In the genomic region with DNA sequence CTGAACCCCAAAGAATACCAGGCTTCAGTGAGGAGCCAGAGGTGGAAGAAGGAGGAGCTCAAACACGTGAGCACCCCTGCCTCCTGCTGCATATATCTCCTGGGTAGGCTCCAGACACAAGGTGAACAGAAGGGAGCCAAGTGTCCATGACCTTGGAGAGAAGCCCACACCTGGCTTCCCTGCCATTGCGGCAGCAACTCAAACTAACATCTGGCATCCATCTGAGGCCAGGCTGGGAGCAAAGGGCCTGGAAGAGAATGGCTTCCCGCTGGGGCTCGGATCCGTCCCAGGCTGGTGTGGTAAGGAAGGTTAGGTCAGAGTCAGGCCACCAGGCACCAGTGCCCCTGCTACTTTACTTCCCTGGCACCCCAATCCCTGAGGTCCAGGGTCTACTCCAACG, we compare ENCODE assay signal across 11 mouse cellular contexts. TPM values are rescaled to one million over a fixed set of nuclear protein-coding genes. Genes with fewer than 3 reads are reported as not detected.
DNase-seq lines count a peak whose midpoint lies in the region; ATAC-seq and TF ChIP-seq lines count a peak whose summit lies in the region.
"Had no signal": no experiment of that assay in that cellular context is flagged by ENCODE, and none has a peak within 500 bp of the region (broad histone marks: within the 10 kb centered on the region; RNA-seq: fewer than 3 reads in every experiment).

No protein-coding gene starts in this region.

- no peak for DNase-seq in hindbrain, embryonic 14.5 days (ENCODE audit: low spot score)
- DNase-seq in lung, postnatal 0 days (ENCODE audit: low spot score) = no peak
- DNase-seq in lung, adult 18-20 months = no peak
- no peak for DNase-seq in thymus, postnatal 4 days
- no peak for DNase-seq in cerebellum, adult 9-11 months
- DNase-seq: cerebellum, postnatal 14 days; left cerebral cortex, postnatal 4 days had no signal

- H3K27ac ChIP-seq in hindbrain, embryonic 13.5 days = peak overlapping the region; percentile 40; the same call in 1 of the 2 replicates
- H3K27ac ChIP-seq in hindbrain, embryonic 14.5 days = no peak overlapping the region
- H3K27ac ChIP-seq in lung, postnatal 0 days (ENCODE audit: low read length) = peak overlapping the region; percentile 43; the same call in 1 of the 2 replicates
- peak overlapping the region; percentile 80 for H3K27ac ChIP-seq in embryonic facial prominence, embryonic 15.5 days (replicated peaks)
- peak overlapping the region; percentile 21; the same call in 1 of the 2 replicates for H3K27ac ChIP-seq in stomach, embryonic 16.5 days (ENCODE audit: low read length)

- peaks cover 52% of the 10 kb centered on the region for H3K4me1 ChIP-seq in hindbrain, embryonic 13.5 days (replicated peaks)
- H3K4me1 ChIP-seq in hindbrain, embryonic 14.5 days (replicated peaks; ENCODE audit: control insufficient read depth, insufficient read depth, low read length) = peaks cover 31% of the 10 kb centered on the region
- peaks cover 26% of the 10 kb centered on the region; the same call in 1 of the 2 replicates for H3K4me1 ChIP-seq in lung, postnatal 0 days (ENCODE audit: insufficient read depth, low read depth, low read length)
- peaks cover 85% of the 10 kb centered on the region for H3K4me1 ChIP-seq in embryonic facial prominence, embryonic 15.5 days
- peaks cover 54% of the 10 kb centered on the region for H3K4me1 ChIP-seq in stomach, embryonic 16.5 days (ENCODE audit: control insufficient read depth, insufficient read depth, low read length)

- ATAC-seq in hindbrain, embryonic 13.5 days (ENCODE audit: low FRiP score) = no peak
- ATAC-seq in hindbrain, embryonic 14.5 days (ENCODE audit: low FRiP score) = no peak
- no peak for ATAC-seq in lung, postnatal 0 days
- no peak for ATAC-seq in embryonic facial prominence, embryonic 15.5 days (ENCODE audit: insufficient number of reproducible peaks, low FRiP score, low TSS enrichment, low read depth)
- no peak for ATAC-seq in stomach, embryonic 16.5 days (ENCODE audit: insufficient read depth, low FRiP score)
- ATAC-seq: forebrain, embryonic 16.5 days had no signal

- WGBS in hindbrain, embryonic 13.5 days = 80% methylated on average over 6 of the region's 6 CpGs
- WGBS in hindbrain, embryonic 14.5 days = 78% methylated on average over 6 of the region's 6 CpGs
- 61% methylated on average over 6 of the region's 6 CpGs for WGBS in lung, postnatal 0 days
- 33% methylated on average over 6 of the region's 6 CpGs for WGBS in embryonic facial prominence, embryonic 15.5 days
- 59% methylated on average over 6 of the region's 6 CpGs for WGBS in stomach, embryonic 16.5 days

- peaks cover 47% of the 10 kb centered on the region for H3K36me3 ChIP-seq in hindbrain, embryonic 13.5 days
- H3K36me3 ChIP-seq in hindbrain, embryonic 14.5 days (replicated peaks; ENCODE audit: control insufficient read depth, insufficient read depth) = peaks cover 40% of the 10 kb centered on the region
- H3K36me3 ChIP-seq in lung, postnatal 0 days (ENCODE audit: insufficient read depth, low read length) = peaks cover 36% of the 10 kb centered on the region
- H3K36me3 ChIP-seq in embryonic facial prominence, embryonic 15.5 days = peaks cover 41% of the 10 kb centered on the region
- peaks cover 30% of the 10 kb centered on the region for H3K36me3 ChIP-seq in stomach, embryonic 16.5 days (ENCODE audit: control insufficient read depth, insufficient read depth, low read length)

- H3K4me2 ChIP-seq in hindbrain, embryonic 13.5 days = no peak overlapping the region
- no peak overlapping the region for H3K4me2 ChIP-seq in hindbrain, embryonic 14.5 days (replicated peaks)
- H3K4me2 ChIP-seq in lung, postnatal 0 days (replicated peaks; ENCODE audit: low read depth, low read length) = no peak overlapping the region
- H3K4me2 ChIP-seq in embryonic facial prominence, embryonic 15.5 days (replicated peaks) = no peak overlapping the region
- no peak overlapping the region for H3K4me2 ChIP-seq in stomach, embryonic 16.5 days (ENCODE audit: low read depth, low read length)

- H3K4me3 ChIP-seq in hindbrain, embryonic 13.5 days = no peak overlapping the region
- H3K4me3 ChIP-seq in hindbrain, embryonic 14.5 days (replicated peaks; ENCODE audit: low read length) = no peak overlapping the region
- H3K4me3 ChIP-seq in lung, postnatal 0 days (ENCODE audit: low read depth, low read length) = no peak overlapping the region
- no peak overlapping the region for H3K4me3 ChIP-seq in embryonic facial prominence, embryonic 15.5 days (replicated peaks)
- H3K4me3 ChIP-seq in stomach, embryonic 16.5 days (replicated peaks; ENCODE audit: low read length) = no peak overlapping the region

- H3K9me3 ChIP-seq in hindbrain, embryonic 13.5 days = no peaks in the 10 kb centered on the region
- no peaks in the 10 kb centered on the region for H3K9me3 ChIP-seq in hindbrain, embryonic 14.5 days (ENCODE audit: control insufficient read depth, low read length)
- no peaks in the 10 kb centered on the region for H3K9me3 ChIP-seq in lung, postnatal 0 days (ENCODE audit: low read length)
- H3K9me3 ChIP-seq in embryonic facial prominence, embryonic 15.5 days (replicated peaks) = no peaks in the 10 kb centered on the region
- H3K9me3 ChIP-seq in stomach, embryonic 16.5 days (replicated peaks; ENCODE audit: control insufficient read depth, low read length) = no peaks in the 10 kb centered on the region

- no peak overlapping the region for H3K9ac ChIP-seq in hindbrain, embryonic 13.5 days
- no peak overlapping the region for H3K9ac ChIP-seq in hindbrain, embryonic 14.5 days
- H3K9ac ChIP-seq in lung, postnatal 0 days (replicated peaks; ENCODE audit: low read depth) = no peak overlapping the region
- H3K9ac ChIP-seq in embryonic facial prominence, embryonic 15.5 days = no peak overlapping the region
- no peak overlapping the region for H3K9ac ChIP-seq in stomach, embryonic 16.5 days (ENCODE audit: low read length)

- TF ChIP-seq CTCF in lung, postnatal 0 days (IDR thresholded peaks at IDR 0.05) = no peak

- no peaks in the 10 kb centered on the region for H3K27me3 ChIP-seq in hindbrain, embryonic 13.5 days
- no peaks in the 10 kb centered on the region for H3K27me3 ChIP-seq in hindbrain, embryonic 14.5 days (ENCODE audit: control insufficient read depth, insufficient read depth, low read length)
- H3K27me3 ChIP-seq in lung, postnatal 0 days (replicated peaks; ENCODE audit: insufficient read depth, low read length) = no peaks in the 10 kb centered on the region
- no peaks in the 10 kb centered on the region for H3K27me3 ChIP-seq in embryonic facial prominence, embryonic 15.5 days
- no peaks in the 10 kb centered on the region for H3K27me3 ChIP-seq in stomach, embryonic 16.5 days (ENCODE audit: control insufficient read depth, insufficient read depth, low read length)

- no peak for TF ChIP-seq EP300 in lung, postnatal 0 days (IDR thresholded peaks at IDR 0.05)

RNA-seq across cellular contexts. Expression of a gene that starts 18.2 kb away (rescaled TPM):
- 0.48 and 0.52 TPM in 2 replicates for polyA plus RNA-seq in hindbrain, embryonic 13.5 days (2015; fragmentation: Nextera tagmentation; extraction: Ambion mirVana)
- polyA plus RNA-seq in hindbrain, embryonic 14.5 days (2014; fragmentation: Nextera tagmentation; extraction: Ambion mirVana) = 0.27 and 0.54 TPM in 2 replicates
- 0.17 and 0.25 TPM in 2 replicates for polyA plus RNA-seq in lung, postnatal 0 days (2015; fragmentation: Nextera tagmentation; extraction: Ambion mirVana)
- polyA plus RNA-seq in embryonic facial prominence, embryonic 15.5 days (2015; fragmentation: Nextera tagmentation; extraction: Ambion mirVana) = 1.6 and 2.1 TPM in 2 replicates
- polyA plus RNA-seq in stomach, embryonic 16.5 days (2015; fragmentation: Nextera tagmentation; extraction: Ambion mirVana) = 0.18 and 0.41 TPM in 2 replicates

RNA-seq across cellular contexts. Expression of a gene that starts 23.7 kb away (rescaled TPM):
- polyA plus RNA-seq in hindbrain, embryonic 13.5 days (2015; fragmentation: Nextera tagmentation; extraction: Ambion mirVana) = 73.0 and 73.7 TPM in 2 replicates
- polyA plus RNA-seq in hindbrain, embryonic 14.5 days (2014; fragmentation: Nextera tagmentation; extraction: Ambion mirVana) = 42.0 and 43.8 TPM in 2 replicates
- polyA plus RNA-seq in lung, postnatal 0 days (2015; fragmentation: Nextera tagmentation; extraction: Ambion mirVana) = 92.8 and 116 TPM in 2 replicates
- 82.2 and 86.2 TPM in 2 replicates for polyA plus RNA-seq in embryonic facial prominence, embryonic 15.5 days (2015; fragmentation: Nextera tagmentation; extraction: Ambion mirVana)
- polyA plus RNA-seq in stomach, embryonic 16.5 days (2015; fragmentation: Nextera tagmentation; extraction: Ambion mirVana) = 59.7 and 62.0 TPM in 2 replicates

RNA-seq across cellular contexts. Expression of a gene that starts 43.8 kb away (rescaled TPM):
- 21.9 and 22.4 TPM in 2 replicates for polyA plus RNA-seq in hindbrain, embryonic 13.5 days (2015; fragmentation: Nextera tagmentation; extraction: Ambion mirVana)
- 22.2 and 24.2 TPM in 2 replicates for polyA plus RNA-seq in hindbrain, embryonic 14.5 days (2014; fragmentation: Nextera tagmentation; extraction: Ambion mirVana)
- 10.3 and 11.9 TPM in 2 replicates for polyA plus RNA-seq in lung, postnatal 0 days (2015; fragmentation: Nextera tagmentation; extraction: Ambion mirVana)
- 19.2 and 19.6 TPM in 2 replicates for polyA plus RNA-seq in embryonic facial prominence, embryonic 15.5 days (2015; fragmentation: Nextera tagmentation; extraction: Ambion mirVana)
- 13.9 and 17.1 TPM in 2 replicates for polyA plus RNA-seq in stomach, embryonic 16.5 days (2015; fragmentation: Nextera tagmentation; extraction: Ambion mirVana)

RNA-seq across cellular contexts. Expression of a gene that starts 44.0 kb away (rescaled TPM):
- 45.0 and 46.9 TPM in 2 replicates for polyA plus RNA-seq in hindbrain, embryonic 13.5 days (2015; fragmentation: Nextera tagmentation; extraction: Ambion mirVana)
- 42.3 and 43.7 TPM in 2 replicates for polyA plus RNA-seq in hindbrain, embryonic 14.5 days (2014; fragmentation: Nextera tagmentation; extraction: Ambion mirVana)
- 41.3 and 44.1 TPM in 2 replicates for polyA plus RNA-seq in lung, postnatal 0 days (2015; fragmentation: Nextera tagmentation; extraction: Ambion mirVana)
- polyA plus RNA-seq in embryonic facial prominence, embryonic 15.5 days (2015; fragmentation: Nextera tagmentation; extraction: Ambion mirVana) = 48.6 and 49.5 TPM in 2 replicates
- 36.2 and 41.2 TPM in 2 replicates for polyA plus RNA-seq in stomach, embryonic 16.5 days (2015; fragmentation: Nextera tagmentation; extraction: Ambion mirVana)
